Mouse (Mus musculus) adrenal gland, postnatal 14 days (tissue): ENCODE measurements around the gene Keg1. TPM values are rescaled to one million over a fixed set of nuclear protein-coding genes. Genes with fewer than 3 reads are reported as not detected.

Source experiments
- DNase-seq: peaks from one replicate; pipeline ENCODE4 v3.0.0; 2021; ENCODE audit warnings: mixed read lengths
- total RNA-seq: library from RNA; stranded (reverse); gene quantifications from 2 replicates; pipeline ENCODE4 v1.2.3, GENCODE M21; 2021

Gene Keg1
- total RNA-seq, 1 experiment from 2014 or later, result 5.9 TPM

DNA sequence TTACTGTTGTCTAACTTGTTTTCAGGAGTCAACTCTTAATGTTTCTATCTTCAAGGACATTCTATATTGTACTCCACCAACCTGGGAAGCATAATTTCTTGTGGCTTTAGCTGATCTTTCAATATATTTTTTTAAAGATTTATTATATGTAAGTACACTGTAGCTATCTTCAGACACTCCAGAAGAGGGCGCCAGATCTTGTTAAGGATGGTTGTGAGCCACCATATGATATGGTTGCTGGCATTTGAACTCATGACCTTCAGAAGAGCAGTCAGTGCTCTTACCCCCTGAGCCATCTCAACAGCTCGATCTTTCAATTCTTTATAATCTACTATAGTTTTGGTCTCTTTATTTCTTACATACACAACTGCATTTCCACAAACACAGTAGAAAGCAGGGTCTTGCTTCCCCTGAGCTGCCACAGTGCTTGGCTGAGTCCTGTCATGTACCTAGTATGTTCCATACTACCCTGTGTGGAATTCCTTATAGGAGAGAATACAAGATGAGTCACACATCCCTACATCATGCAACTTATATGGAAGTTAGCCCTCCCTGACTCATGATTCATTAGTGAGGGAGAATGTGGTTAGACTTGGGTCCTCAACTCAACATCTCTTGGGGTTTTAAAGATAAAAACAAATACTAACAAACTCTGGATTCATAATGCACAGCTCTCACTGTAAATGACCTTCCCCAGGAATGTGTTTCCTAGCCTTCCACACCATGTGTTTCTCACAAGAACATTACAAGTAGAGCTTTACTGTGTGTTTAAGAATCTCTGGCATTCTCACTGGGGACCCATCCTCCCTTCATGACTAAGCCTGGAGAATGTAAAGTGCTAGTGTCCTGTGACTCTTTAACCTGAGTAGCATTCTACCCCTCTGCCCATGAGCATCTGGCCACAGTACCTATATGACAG lies 66.9 kb downstream of the Keg1 start:
- peak; percentile 33 for DNase-seq

DNA sequence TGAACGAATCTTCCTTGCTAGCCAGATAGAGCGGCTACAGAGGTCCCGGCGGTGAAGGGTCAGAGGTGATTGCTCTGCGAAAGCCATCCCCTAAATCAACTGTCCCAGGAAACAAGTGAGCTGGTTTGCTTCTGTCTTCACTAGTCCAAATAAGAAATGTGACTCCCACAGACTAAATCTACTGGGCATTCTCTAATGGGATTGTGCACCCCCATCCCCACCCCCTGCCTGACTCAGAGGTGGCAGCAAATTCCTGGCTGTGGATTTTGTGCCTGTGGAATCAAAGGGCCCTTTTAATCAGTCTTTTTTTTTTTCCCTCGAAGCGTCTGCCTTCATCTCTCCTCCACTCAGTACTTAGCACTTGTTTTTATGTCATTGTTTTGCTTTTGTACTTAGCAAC lies 69.7 kb downstream of the Keg1 start, which contains the start of gene Cntf:
Gene Cntf, minus strand, starts transcription at position 325 of the 400 bp plus-strand sequence.
- no peak for DNase-seq

Other genes with a start within 250 kb of the Keg1 start
- gene Mpeg1, start 235.0 kb upstream of the Keg1 start, total RNA-seq, result 10.8 and 18.2 TPM in 2 replicates
- gene Dtx4, start 194.3 kb upstream of the Keg1 start, total RNA-seq, result 19.7 and 24.6 TPM in 2 replicates
- 10.4 and 12.1 TPM in 2 replicates for gene Fam111a, start 150.0 kb upstream of the Keg1 start, total RNA-seq
- gene Gm4952, start 95.8 kb upstream of the Keg1 start, total RNA-seq, result 0.75 and 19.1 TPM in 2 replicates
- gene Glyat, start 62.5 kb upstream of the Keg1 start, total RNA-seq, result 0.34 and 8.6 TPM in 2 replicates
- not detected in 2 replicates for gene Olfr1442, start 25.3 kb upstream of the Keg1 start, total RNA-seq
- not detected in 2 replicates for gene Olfr1443, start 17.7 kb upstream of the Keg1 start, total RNA-seq
- gene Cntf, start 69.8 kb downstream of the Keg1 start, total RNA-seq, result 2.9 and 3.0 TPM in 2 replicates
- 87.0 and 88.4 TPM in 2 replicates for gene Zfp91, start 100.3 kb downstream of the Keg1 start, total RNA-seq
- gene Lpxn, start 100.4 kb downstream of the Keg1 start, total RNA-seq, result 1.4 and 5.1 TPM in 2 replicates
- gene Gm5244, start 150.9 kb downstream of the Keg1 start, total RNA-seq, result not detected in 2 replicates
- gene Olfr1444, start 161.5 kb downstream of the Keg1 start, total RNA-seq, result not detected in 2 replicates
- not detected in 2 replicates for gene Olfr1445, start 188.1 kb downstream of the Keg1 start, total RNA-seq
- gene Olfr1446, start 197.7 kb downstream of the Keg1 start, total RNA-seq, result not detected in 2 replicates
- not detected in 2 replicates for gene Olfr1447, start 208.0 kb downstream of the Keg1 start, total RNA-seq
- not detected in 2 replicates for gene Olfr1448, start 228.6 kb downstream of the Keg1 start, total RNA-seq
- gene Olfr1449, start 235.1 kb downstream of the Keg1 start, total RNA-seq, result not detected in 2 replicates